Mouse (Mus musculus): ENCODE data around the gene Malrd1. TPM values are rescaled to one million over a fixed set of nuclear protein-coding genes. Genes with fewer than 3 reads are reported as not detected.

Malrd1 gene
- total RNA-seq (2021) = under 1 TPM; 0.09 to 0.14 TPM

DNA sequence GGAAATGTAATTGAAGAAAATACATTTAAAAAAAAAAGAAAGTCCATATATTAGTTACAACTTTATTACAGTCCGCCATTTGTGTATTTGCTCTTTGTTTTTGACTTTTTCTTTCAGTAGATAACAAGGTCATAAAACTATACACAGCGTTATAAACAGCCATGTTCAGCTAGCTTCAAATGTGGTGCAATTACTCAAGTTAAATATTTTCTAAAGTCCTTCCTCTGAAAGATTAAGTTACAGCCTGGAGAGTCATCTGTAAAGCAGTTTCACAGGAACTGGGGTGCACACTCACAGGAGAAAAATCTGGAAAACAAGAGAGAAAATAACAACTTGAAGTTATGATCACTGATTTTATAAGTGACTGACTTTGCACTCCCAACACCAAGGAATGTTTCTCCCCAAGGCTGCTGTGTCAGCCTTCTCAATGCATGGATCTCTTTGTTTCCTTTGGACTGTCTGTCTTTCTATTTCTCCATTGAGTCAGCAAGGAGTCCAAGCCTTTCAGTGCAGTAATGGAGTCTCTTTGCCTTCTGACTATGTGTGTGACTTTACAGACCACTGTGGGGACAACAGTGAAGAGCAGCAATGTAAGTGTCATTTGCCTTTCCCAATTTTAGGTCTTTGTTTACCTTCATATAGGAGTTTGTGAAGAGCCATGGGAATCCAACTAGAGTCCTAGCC lies at the start of gene Malrd1:
Gene Malrd1, plus strand, starts transcription at position 239 of the 684 bp plus-strand sequence.
- DNase-seq (ENCODE audit: extremely low spot score in 1 of 2, low spot score in 2 of 2) = no peak
- intact Hi-C loops (cut with DNase I) = no loop called here

DNA sequence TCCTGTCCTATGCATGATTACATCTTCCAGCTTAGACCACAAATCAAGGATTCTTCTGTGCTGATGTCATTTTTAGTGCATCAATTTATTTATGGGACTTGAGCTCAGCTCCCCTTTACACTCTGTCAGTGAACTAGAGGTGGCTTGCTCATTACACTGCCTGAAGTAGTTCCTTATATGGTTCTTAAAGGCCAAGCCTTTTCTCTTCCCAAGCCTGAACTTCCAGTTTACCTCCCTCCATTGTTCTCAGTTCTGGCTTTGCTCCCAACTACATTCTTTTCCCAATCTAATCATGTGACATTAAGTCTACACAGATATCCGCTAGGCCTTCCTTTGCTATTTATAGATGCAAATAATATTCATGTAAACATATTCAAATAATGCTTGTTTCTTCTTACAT lies 12.4 kb downstream of the Malrd1 start:
- no peak for DNase-seq (ENCODE audit: extremely low spot score in 1 of 2, low spot score in 2 of 2)
- intact Hi-C loops (cut with DNase I) = no loop called here

DNA sequence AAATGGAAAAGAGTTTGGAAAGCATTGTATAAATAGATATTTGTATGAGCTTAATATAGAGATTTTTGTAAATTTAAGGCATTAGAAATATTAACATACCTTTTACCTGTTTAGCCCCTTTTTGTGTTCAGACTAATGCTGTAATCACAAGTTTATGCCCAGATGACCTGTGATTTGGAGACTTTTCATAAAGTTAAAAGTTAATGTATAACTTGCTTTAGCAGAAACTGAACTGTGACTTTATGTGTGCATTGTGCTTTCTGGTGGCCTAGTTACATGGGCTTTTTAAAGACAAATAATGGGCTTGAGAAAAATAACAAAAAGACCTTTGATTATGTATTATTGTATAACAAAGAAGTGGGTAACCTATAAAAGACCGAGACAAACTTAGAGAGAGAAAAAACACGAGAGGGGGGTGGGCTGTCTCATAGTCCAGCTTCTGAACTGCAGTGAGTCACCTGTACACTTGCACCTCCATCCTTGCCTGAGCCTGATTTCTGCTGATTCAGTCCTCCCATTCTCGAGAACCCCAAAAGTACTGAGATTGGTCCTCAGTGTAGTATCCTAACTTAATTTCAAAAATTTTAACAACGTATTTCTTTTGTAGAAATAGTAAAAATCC lies 87.2 kb downstream of the Malrd1 start:
- intact Hi-C loops (cut with DNase I) = no loop called here
- no peak for DNase-seq (ENCODE audit: extremely low spot score in 1 of 2, low spot score in 2 of 2)

DNA sequence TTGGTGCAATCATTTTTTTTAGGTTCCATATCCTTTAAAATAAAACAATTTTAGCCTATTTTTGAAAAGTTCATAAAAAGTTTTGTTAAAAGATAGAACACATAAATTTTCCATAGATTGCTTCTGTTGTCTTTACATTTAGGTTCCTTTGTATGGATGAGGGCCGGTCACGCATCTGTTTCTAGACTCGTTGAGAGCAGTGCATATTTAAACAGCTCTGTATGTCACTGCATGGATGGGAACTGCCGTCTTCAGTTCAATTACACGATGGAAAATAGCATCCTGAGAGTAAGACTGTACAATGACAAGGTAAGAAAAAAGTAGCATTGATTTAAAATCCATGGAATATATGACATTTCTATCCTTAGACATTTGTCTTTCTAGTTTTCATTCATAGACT lies 87.7 kb downstream of the Malrd1 start:
- DNase-seq (ENCODE audit: extremely low spot score in 1 of 2, low spot score in 2 of 2) = no peak
- intact Hi-C loops (cut with DNase I) = no loop called here

DNA sequence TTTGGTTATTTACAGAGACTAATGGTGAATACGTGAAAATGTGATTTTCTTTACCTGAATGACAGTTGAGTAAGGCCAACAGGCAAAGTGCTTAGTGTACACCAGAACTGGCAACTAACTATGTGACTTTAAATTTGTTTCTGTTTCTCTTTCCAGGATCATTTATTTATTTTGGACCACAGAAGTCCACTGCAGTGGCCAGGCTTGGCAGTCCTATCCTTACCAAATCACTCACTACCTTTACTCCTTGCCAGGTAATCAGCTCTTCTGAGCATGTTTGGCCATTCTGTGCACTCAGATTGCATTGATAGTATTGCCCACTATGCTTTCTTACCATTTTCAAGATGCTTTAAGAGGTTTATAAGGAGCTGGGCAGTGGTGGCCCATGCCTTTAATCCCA lies 109.5 kb downstream of the Malrd1 start:
- intact Hi-C loops (cut with DNase I) = no loop called here
- no peak for DNase-seq (ENCODE audit: extremely low spot score in 1 of 2, low spot score in 2 of 2)

DNA sequence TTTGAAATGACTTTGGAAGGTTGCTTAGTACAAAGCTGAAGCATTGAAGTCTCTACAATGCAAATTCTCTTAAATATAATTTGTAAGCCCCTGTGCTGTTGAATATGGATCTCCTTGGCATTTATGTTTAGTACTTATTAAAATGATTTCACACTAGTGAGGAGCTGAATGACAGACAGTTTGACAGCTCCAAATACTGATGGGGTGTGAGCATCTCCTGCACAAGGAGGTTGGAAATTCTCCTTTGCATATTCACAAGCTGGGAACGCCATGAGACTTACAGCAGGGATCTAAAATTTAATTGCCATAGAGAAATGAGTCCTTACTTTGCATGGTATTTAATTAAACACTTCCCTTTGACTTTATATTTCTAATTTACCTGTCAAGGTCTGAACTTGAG lies 117.6 kb downstream of the Malrd1 start:
- no peak for DNase-seq (ENCODE audit: extremely low spot score in 1 of 2, low spot score in 2 of 2)
- intact Hi-C loops (cut with DNase I) = no loop called here

DNA sequence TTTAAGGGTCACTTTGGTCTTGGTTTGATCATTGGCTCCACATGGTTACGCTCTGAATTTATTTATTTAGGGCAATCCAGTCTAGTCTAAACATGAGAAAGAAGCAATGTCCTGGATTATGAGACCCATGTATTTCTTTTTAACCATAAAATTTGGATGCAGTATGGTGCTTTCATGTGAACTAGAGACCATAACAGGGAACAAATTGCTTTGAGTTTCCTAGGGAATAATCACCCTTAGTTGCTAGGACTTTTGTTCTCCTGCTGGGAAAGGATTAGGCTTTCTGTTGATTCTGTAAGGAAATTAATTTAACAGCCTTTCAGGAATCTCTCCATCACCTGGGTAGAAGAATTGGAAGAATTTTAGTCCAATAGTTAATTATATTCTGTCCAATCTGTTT lies 130.1 kb downstream of the Malrd1 start:
- no peak for DNase-seq (ENCODE audit: extremely low spot score in 1 of 2, low spot score in 2 of 2)

DNA sequence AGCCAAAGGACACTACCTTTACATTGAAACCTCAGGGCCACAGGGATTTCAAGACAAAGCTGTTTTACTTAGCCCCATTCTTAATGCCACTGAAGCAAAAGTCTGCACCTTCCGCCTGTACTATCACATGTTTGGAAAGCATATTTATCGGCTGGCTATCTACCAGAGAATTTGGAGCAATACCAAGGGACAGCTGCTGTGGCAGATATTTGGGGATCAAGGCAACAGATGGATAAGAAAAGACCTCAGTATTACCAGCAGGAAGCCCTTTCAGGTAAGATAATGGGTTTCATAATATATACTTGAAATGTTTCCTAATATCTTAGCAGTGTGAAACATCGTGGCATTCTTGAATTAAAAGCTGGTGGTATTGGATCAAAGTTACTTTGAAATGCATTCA lies 176.7 kb downstream of the Malrd1 start:
- DNase-seq (ENCODE audit: extremely low spot score in 1 of 2, low spot score in 2 of 2) = no peak
- intact Hi-C loops (cut with DNase I) = no loop called here

More for the DNA sequence above, 130.1 kb downstream of the Malrd1 start:
- intact Hi-C loops (cut with DNase I) = no loop called here

DNA sequence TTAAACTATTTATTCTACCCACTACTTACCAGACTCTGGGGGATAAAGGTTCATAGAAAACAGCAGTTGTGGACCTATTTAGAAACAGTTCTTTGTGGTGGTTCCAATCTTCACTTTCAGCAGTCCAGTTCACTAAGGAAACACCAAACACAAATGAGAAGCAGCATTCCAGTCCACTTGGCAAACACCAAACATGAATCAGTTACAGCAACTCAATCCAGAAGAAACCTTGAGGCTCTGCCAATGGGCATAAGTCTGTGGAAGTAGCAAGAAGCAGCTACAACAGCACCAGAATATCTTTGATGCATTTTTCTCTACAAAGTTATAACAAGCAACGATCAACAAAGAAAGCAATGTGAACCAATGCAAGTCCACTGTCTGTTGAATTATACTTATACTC lies 214.7 kb downstream of the Malrd1 start:
- peak in 1 of 2 experiments; percentile 47 for DNase-seq (ENCODE audit: extremely low spot score in 1 of 2, low spot score in 2 of 2)
- intact Hi-C loops (cut with DNase I) = no loop called here

DNA sequence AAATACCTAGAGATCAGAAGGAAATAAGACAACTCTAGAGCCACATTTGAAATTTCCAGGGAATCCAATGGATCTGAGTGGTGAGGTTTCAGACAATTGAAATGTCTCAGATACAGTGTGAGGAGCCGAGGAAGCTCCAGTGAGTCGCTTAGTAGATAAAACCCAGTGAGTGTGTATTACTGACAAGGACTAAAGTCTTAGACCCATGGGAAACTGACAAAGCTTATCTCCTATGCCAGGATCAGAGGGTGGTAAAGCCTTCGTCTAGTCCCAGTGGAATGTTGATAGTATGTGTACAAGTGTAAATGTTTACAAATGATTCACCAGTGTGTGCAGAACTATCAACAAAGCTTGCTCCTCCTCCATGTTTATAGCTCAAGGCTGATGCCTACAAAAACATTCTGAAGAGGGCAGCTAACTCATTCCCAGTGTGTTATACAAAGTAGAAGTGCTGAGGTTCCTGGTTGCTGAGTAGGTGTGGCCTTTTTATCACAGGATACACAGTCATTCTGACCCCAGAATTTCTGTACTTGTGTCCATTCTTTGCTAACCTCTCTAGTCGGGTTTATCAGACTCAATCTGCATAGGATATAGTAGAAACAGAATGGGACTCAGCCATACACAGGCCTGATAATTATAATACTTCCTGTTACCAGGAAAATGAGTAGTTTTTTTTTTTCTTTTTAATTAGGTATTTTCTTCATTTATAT lies 218.9 kb downstream of the Malrd1 start:
- intact Hi-C loops (cut with DNase I) = no loop called here

DNA sequence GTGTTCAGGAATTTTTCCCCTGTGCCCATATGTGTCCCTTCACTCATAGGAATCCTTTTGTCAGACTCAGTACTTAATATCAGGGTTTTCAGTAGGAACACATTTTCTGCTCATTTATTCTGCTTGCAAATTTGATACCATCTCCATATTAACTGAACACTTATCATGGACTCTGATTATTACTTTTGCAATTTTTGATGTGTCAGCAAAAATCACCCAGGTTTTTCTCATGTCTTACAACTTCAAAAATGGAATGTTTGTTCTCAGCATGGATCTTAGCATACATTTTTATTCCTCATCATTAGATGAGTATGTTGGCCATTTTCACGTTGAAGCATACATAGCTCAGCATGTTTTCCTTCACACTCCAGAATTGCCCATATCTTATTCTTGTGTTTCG lies 258.5 kb downstream of the Malrd1 start:
- intact Hi-C loops (cut with DNase I) = no loop called here
- DNase-seq (ENCODE audit: extremely low spot score in 1 of 2, low spot score in 2 of 2) = no peak

More for the DNA sequence above, 218.9 kb downstream of the Malrd1 start:
- DNase-seq (ENCODE audit: extremely low spot score in 1 of 2, low spot score in 2 of 2) = no peak

DNA sequence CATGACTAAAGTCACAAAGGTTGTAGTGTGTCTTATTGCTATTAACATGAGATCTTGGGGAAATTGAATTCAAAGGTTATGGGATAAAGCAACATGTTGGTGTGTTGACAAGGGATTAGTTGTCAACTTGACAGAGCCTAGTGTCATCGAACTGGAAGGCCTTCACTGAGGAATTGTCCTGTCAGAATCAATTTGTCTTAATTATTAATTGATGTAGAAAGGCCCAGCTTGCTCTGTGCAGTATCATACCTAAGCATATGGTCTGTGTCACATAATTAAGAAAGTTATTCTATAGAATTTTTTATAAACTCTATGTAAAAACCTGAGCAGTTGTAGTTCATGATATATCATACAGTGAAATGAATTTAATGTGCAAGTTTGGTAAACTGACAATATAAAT lies 289.4 kb downstream of the Malrd1 start:
- DNase-seq (ENCODE audit: extremely low spot score in 1 of 2, low spot score in 2 of 2) = no peak
- intact Hi-C loops (cut with DNase I) = no loop called here

DNA sequence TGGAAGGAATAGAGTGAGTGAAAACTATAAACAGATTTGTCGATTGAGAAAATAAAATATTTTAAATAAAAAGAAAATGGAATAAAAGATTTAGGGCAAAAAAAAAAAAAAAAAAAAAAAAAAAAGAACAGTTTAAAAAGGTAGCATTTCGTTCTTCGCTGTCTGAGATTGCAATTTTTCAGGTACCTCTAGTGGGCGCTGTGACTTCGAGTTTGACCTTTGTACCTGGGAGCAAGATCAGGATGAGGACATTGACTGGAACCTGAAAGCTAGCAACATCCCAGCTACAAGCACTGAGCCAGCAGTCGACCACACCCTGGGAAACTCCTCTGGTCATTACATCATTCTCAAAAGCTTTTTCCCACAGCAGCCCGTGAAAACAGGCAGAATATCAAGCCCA lies 343.1 kb downstream of the Malrd1 start:
- intact Hi-C loops (cut with DNase I) = no loop called here
- no peak for DNase-seq (ENCODE audit: extremely low spot score in 1 of 2, low spot score in 2 of 2)

DNA sequence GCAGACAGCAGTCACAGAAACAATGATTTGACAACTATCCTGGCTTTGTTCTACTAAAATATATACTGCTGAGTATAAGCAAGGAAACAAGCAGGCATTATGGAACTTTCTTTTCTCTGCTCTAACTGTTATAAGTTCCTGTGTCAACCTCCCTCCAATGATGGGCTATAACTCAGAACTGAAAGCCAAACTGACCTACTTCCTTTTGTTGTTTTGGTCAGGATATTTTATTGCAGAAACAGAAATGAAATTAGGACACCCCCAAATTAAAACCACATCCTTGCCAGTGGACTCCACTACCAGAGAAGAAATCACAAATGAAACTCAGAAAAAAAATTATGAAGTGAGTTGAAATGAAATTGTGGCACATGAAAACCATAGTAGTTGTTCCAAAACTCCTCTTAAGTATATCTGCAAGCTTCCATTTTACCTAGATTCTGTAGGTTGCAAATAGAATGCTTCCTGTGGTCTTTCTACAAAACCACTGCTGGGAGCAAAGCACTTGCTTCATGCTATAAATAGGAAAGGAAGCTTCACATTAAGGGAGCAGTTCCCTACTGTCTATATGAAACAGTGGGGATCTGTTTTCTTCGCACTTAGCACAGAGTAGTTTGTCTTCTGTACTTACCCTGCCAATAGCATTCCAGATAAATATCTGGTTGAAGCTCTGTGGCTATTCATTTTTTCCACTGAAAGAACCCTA lies 367.3 kb downstream of the Malrd1 start:
- no peak for DNase-seq (ENCODE audit: extremely low spot score in 1 of 2, low spot score in 2 of 2)
- intact Hi-C loops (cut with DNase I) = no loop called here

DNA sequence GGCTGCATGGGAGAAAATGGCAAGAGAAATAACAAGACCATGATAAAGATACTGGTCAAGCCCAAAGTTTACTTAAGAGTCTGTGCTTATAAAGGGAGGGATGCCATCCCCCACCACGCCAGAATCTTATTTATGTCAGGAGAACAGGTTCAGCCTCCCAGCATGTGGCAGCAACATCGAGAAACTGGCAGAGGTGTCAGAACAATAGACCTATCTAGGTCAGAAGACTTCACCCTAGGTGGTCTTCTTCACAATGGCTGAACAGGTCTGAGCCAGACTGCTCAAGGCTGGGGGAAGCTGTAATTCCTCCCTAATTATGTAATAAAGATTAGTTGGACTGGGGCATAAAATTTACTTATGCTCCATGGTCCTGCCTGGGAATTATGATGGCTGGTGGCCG lies 399.2 kb downstream of the Malrd1 start:
- no peak for DNase-seq (ENCODE audit: extremely low spot score in 1 of 2, low spot score in 2 of 2)
- intact Hi-C loops (cut with DNase I) = no loop called here

DNA sequence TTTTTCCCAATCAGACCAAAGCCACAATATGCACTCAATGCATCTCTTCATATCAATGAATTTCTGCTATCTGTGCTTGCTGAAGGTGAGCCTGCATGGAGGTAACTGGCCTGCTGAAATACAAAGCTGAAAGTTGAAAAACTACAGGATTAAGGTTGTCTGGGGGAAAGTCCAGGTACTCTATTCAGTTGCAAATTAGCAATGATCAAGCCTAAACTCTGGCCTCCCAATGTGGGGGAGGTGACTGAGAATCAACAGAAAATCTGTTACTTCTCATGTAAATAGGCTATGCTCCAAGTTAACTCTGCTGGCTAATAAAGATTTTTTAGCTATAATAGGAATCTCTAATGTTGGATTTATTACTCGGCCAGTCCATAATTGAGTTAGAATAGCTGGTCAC lies 399.8 kb downstream of the Malrd1 start:
- intact Hi-C loops (cut with DNase I) = no loop called here
- DNase-seq (ENCODE audit: extremely low spot score in 1 of 2, low spot score in 2 of 2) = no peak

DNA sequence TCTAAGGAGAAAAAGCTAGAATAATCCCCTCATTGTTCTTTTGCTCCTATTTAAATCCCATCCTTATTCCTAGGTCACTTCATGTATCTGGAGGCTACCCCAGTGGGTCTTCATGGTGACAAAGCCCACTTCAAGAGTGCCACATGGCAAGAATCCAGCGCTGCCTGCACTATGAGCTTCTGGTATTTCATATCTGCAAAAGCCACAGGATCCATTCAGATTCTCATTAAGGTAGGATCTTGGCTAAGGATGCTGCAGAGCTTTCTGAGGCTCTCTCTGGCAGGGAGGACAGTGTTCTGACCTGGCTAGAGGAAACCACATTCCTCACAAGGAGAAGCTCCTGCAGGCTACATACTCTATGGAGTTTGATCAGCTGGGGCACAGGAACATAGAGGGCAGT lies 405.2 kb downstream of the Malrd1 start:
- no peak for DNase-seq (ENCODE audit: extremely low spot score in 1 of 2, low spot score in 2 of 2)
- intact Hi-C loops (cut with DNase I) = no loop called here

DNA sequence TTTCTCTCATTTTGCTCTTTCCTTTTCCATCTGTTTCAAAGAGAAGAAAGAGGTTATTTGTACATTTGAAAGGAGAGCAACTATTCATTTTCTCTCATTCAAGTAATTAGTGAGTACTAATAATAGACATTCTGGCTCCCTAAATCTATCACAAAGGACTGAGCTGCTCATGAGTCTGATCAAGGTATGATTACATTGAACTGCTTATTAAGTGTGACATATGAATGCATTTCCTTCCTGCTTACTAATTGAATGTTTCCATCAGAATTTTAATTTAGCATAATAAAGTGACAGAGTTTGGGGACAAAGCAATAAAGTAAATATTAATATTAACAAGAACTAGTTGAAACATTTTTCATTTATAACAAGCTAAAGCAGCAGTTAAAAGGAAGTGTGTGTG lies 405.6 kb downstream of the Malrd1 start:
- intact Hi-C loops (cut with DNase I) = no loop called here

DNA sequence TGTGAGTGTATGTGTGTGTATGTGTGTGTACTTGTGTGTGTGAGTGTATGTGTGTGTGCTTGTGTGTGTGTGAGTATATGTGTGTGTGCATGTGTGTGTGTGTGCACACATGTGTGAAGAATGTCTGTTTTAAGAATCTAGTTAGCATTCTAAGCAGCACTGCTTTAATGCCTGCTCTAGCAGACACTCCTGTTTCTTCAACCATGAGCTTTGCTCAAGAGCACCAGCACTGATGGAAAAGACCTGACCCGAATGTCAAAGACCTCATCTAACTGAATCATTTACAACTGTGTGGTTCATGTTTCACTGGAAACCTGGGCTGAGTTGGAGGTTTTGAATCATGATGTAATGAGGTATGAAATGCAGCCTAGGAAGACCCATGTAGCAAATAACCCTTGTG lies 406.1 kb downstream of the Malrd1 start:
- no peak for DNase-seq (ENCODE audit: extremely low spot score in 1 of 2, low spot score in 2 of 2)
- intact Hi-C loops (cut with DNase I) = no loop called here

More for the DNA sequence above, 405.6 kb downstream of the Malrd1 start:
- DNase-seq (ENCODE audit: extremely low spot score in 1 of 2, low spot score in 2 of 2) = no peak

DNA sequence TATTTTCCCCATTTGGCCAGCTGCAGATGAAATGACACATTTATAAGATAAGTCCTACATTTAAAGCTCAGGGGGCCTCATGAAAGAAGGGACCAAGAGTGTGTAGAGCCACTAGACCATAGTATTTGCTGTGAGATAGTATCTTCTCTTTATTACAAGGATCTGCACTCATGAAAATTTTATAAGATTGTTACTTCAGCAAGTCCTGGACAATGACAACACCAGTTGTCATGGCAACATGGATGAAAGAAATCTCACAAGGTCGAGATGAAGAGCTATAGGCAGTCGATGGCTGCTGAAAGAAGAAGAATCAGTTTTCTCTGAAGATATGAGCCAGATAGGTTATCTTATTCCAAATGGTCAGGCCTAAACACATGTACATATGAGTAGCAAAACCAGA lies 476.6 kb downstream of the Malrd1 start:
- no peak for DNase-seq (ENCODE audit: extremely low spot score in 1 of 2, low spot score in 2 of 2)
- intact Hi-C loops (cut with DNase I) = no loop called here
